Mouse (Mus musculus): Measurements from ENCODE around the gene Rere. TPM values are rescaled to one million over a fixed set of nuclear protein-coding genes. Genes with fewer than 3 reads are reported as not detected.

Gene Rere
- total and polyA plus RNA-seq, 2 experiments from 2014 or later = 18.9 to 31.3 TPM

DNA sequence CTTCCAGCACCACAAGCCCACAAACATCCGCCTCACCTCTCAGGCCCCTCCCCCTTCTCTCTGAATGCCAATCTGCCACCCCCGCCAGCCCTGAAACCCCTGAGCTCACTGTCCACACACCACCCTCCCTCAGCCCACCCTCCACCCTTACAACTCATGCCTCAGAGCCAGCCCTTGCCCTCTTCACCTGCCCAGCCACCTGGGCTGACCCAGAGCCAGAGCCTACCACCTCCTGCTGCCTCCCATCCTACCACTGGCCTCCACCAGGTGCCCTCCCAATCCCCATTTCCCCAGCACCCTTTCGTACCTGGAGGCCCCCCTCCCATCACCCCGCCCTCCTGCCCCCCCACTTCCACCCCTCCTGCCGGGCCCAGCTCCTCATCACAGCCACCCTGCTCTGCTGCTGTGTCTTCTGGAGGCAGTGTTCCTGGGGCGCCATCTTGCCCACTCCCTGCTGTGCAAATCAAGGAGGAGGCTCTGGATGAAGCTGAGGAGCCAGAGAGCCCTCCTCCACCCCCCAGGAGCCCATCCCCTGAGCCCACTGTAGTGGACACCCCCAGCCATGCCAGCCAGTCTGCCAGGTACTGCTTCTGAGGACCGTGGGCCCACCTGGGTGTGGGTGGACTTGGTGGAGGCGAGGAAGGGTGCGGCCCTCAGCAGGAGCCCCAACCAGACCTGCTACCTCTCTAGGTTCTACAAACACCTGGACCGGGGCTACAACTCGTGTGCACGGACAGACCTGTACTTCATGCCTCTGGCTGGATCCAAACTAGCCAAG lies 334.0 kb downstream of the Rere start:
- WGBS = 90% methylated on average over 12 of the region's 12 CpGs
- no peak for TF ChIP-seq CTCF (IDR thresholded peaks at IDR 0.05; ENCODE audit: low read depth)
- ATAC-seq (no peak), DNase-seq (no peak)
- Histone ChIP-seq H3K9me3 (ENCODE audit: low read length) (no peaks in the 10 kb centered on the region), H3K36me3 (ENCODE audit: insufficient read depth) (peaks cover 88% of the 10 kb centered on the region), H3K9ac (no peak overlapping the region), H3K27me3 (ENCODE audit: insufficient read depth, low read length) (no peaks in the 10 kb centered on the region), H3K4me1 (ENCODE audit: insufficient read depth) (no peaks in the 10 kb centered on the region), H3K4me2 (ENCODE audit: low read depth) (no peak overlapping the region), H3K4me3 (ENCODE audit: low read depth, low read length) (no peak overlapping the region), H3K27ac (ENCODE audit: low read depth, low read length) (no peak overlapping the region)

DNA sequence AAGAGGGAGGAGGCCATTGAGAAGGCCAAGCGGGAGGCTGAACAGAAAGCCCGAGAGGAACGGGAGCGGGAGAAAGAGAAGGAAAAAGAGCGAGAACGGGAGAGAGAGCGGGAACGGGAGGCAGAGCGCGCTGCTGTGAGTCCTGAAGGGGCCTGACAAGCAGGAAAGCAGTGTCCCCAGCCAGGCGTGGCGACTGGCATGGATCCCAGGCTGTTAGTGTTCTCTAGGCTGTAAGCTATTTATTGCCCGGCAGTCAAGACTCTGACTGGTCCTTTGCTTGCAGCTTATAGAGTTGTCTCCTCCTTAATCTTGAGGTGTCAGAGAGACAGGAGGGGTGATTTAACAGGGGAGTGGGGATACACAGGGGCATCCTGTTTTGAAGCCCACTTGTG lies 334.6 kb downstream of the Rere start:
- Histone ChIP-seq H3K4me2 (ENCODE audit: low read depth) (no peak overlapping the region), H3K27ac (ENCODE audit: low read depth, low read length) (no peak overlapping the region), H3K36me3 (ENCODE audit: insufficient read depth) (peaks cover 88% of the 10 kb centered on the region), H3K4me1 (ENCODE audit: insufficient read depth) (no peaks in the 10 kb centered on the region), H3K9me3 (ENCODE audit: low read length) (no peaks in the 10 kb centered on the region), H3K9ac (no peak overlapping the region), H3K4me3 (ENCODE audit: low read depth, low read length) (no peak overlapping the region), H3K27me3 (ENCODE audit: insufficient read depth, low read length) (no peaks in the 10 kb centered on the region)
- no peak for TF ChIP-seq CTCF (IDR thresholded peaks at IDR 0.05; ENCODE audit: low read depth)
- DNase-seq (no peak), ATAC-seq (no peak)
- WGBS = 69% methylated on average over 13 of the region's 13 CpGs

DNA sequence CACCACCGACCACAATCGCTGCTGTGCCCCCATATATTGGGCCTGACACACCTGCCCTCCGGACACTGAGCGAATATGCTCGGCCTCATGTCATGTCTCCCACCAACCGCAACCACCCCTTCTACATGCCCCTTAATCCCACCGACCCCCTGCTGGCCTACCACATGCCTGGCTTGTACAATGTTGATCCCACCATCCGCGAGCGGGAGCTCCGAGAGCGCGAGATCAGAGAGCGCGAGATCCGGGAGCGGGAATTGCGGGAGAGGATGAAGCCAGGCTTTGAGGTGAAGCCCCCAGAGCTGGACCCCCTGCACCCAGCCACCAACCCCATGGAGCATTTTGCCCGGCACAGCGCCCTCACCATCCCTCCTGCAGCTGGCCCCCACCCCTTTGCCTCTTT lies 335.4 kb downstream of the Rere start:
- no peak overlapping the region for H3K27ac ChIP-seq (ENCODE audit: low read depth, low read length)
- H3K36me3 ChIP-seq (ENCODE audit: insufficient read depth) = peaks cover 81% of the 10 kb centered on the region
- no peaks in the 10 kb centered on the region for H3K4me1 ChIP-seq (ENCODE audit: insufficient read depth)
- no peak for DNase-seq
- no peak for TF ChIP-seq CTCF (IDR thresholded peaks at IDR 0.05; ENCODE audit: low read depth)
- WGBS = 97% methylated on average over 20 of the region's 20 CpGs
- H3K9me3 ChIP-seq (ENCODE audit: low read length) = no peaks in the 10 kb centered on the region
- no peaks in the 10 kb centered on the region for H3K27me3 ChIP-seq (ENCODE audit: insufficient read depth, low read length)
- no peak for ATAC-seq
- no peak overlapping the region for H3K4me2 ChIP-seq (ENCODE audit: low read depth)
- no peak overlapping the region for H3K9ac ChIP-seq
- no peak overlapping the region for H3K4me3 ChIP-seq (ENCODE audit: low read depth, low read length)

DNA sequence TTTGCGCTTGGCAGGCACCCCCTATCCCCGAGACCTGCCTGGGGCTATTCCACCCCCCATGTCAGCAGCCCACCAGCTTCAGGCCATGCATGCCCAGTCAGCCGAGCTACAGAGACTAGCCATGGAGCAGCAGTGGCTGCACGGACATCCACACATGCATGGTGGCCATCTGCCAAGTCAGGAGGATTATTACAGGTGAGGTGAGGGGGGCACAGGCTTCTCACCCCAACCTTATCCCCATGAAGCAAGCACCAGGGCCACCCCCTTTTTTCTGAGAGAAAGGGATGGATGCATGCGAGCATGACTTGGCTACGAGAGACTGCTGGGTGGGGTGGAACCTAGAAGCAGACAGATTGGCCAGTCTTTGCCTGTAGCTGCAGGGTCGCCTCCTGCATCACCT lies 337.6 kb downstream of the Rere start:
- Histone ChIP-seq H3K27ac (ENCODE audit: low read depth, low read length) (no peak overlapping the region), H3K4me3 (ENCODE audit: low read depth, low read length) (no peak overlapping the region), H3K4me1 (ENCODE audit: insufficient read depth) (no peaks in the 10 kb centered on the region), H3K9me3 (ENCODE audit: low read length) (no peaks in the 10 kb centered on the region), H3K9ac (no peak overlapping the region), H3K27me3 (ENCODE audit: insufficient read depth, low read length) (no peaks in the 10 kb centered on the region), H3K4me2 (ENCODE audit: low read depth) (no peak overlapping the region), H3K36me3 (ENCODE audit: insufficient read depth) (peaks cover 64% of the 10 kb centered on the region)
- ATAC-seq (no peak), DNase-seq (no peak)
- WGBS = 85% methylated on average over 7 of the region's 7 CpGs
- no peak for TF ChIP-seq CTCF (IDR thresholded peaks at IDR 0.05; ENCODE audit: low read depth)

DNA sequence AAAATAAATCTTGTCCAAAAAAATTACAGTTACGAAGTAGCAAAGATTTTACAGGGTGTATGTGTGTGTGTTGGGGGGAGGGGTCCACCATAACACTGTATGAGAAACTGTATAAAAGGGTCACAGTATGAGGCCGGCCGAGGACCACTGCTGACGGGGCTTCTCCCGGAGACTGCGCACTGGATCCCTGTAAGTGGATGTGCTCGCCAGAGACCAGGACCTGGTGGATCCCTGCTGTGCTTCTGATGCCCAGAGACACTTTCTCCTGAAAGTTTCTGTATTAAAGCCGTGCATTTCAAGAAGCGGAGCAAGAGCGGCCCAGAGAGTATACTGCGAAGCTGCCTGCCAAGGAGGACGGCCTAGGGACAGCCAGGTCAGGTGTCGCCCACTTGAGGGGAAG lies 341.2 kb downstream of the Rere start:
- no peak for TF ChIP-seq CTCF (IDR thresholded peaks at IDR 0.05; ENCODE audit: low read depth)
- Histone ChIP-seq H3K27me3 (ENCODE audit: insufficient read depth, low read length) (no peaks in the 10 kb centered on the region), H3K4me1 (ENCODE audit: insufficient read depth) (no peaks in the 10 kb centered on the region), H3K4me2 (ENCODE audit: low read depth) (no peak overlapping the region), H3K36me3 (ENCODE audit: insufficient read depth) (peaks cover 30% of the 10 kb centered on the region), H3K27ac (ENCODE audit: low read depth, low read length) (no peak overlapping the region), H3K9ac (no peak overlapping the region), H3K4me3 (ENCODE audit: low read depth, low read length) (no peak overlapping the region), H3K9me3 (ENCODE audit: low read length) (no peaks in the 10 kb centered on the region)
- 89% methylated on average over 13 of the region's 13 CpGs for WGBS
- DNase-seq (no peak), ATAC-seq (no peak)

DNA sequence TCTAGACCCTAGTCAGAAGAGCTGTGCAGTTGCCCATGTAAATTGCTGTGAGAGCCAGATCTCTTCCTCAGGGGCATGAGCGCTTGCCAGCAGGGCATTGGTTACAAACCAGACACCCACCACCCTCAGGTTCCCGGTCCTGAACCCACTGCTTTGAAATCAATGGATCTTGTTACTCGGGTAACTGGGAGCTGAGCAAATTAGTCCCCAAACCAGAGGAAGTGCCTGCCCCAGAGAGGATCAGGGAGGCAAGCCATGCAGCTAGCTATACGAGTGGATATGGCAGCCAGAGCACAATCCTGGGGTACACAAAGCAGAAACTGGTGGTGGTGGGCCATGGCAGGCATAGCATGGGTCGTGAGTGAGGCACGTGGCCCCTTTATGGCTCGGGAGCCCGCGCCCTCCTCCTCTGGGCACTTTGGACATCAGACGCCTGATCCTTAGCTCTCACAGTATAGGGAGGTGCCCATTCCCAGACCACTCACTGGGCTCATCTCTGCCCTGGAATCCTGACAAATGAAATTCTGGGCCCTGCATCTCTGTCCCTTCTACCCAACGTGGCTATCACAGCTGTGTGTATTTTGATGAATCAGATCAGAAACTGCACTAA lies 342.9 kb downstream of the Rere start:
- ATAC-seq (no peak), DNase-seq (no peak)
- no peak overlapping the region for H3K27ac ChIP-seq (ENCODE audit: low read depth, low read length)
- H3K4me2 ChIP-seq (ENCODE audit: low read depth) = no peak overlapping the region
- H3K9ac ChIP-seq = no peak overlapping the region
- 64% methylated on average over 11 of the region's 11 CpGs for WGBS
- no peak for TF ChIP-seq CTCF (IDR thresholded peaks at IDR 0.05; ENCODE audit: low read depth)
- H3K9me3 ChIP-seq (ENCODE audit: low read length) = no peaks in the 10 kb centered on the region
- H3K4me3 ChIP-seq (ENCODE audit: low read depth, low read length) = no peak overlapping the region
- H3K27me3 ChIP-seq (ENCODE audit: insufficient read depth, low read length) = no peaks in the 10 kb centered on the region
- no peaks in the 10 kb centered on the region for H3K4me1 ChIP-seq (ENCODE audit: insufficient read depth)
- H3K36me3 ChIP-seq (ENCODE audit: insufficient read depth) = peaks cover 17% of the 10 kb centered on the region

DNA sequence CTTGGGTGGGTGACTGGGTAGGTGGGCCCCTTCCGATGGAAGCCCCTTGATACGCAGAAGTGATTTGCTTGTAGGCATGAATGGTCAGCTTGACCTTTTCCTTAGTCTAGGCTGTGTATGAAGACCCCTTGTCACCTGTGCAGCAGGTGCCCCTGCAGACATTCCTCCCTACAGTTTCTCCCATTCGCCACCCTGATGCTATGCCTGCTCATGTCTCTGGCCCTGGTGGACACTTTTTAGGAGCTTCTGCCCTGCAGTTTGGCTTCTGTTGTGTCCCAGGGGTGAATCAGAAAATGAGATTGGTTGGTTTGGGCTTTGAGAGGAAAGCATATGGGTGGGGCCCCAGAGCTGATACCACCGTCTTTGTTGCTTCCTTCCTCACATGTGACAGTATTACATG lies 343.5 kb downstream of the Rere start:
- H3K27me3 ChIP-seq (ENCODE audit: insufficient read depth, low read length) = no peaks in the 10 kb centered on the region
- 81% methylated on average over 4 of the region's 4 CpGs for WGBS

More for the DNA sequence above, 343.5 kb downstream of the Rere start:
- Histone ChIP-seq H3K9me3 (ENCODE audit: low read length) (no peaks in the 10 kb centered on the region), H3K27ac (ENCODE audit: low read depth, low read length) (no peak overlapping the region), H3K36me3 (ENCODE audit: insufficient read depth) (peaks cover 22% of the 10 kb centered on the region), H3K9ac (no peak overlapping the region), H3K4me3 (ENCODE audit: low read depth, low read length) (no peak overlapping the region), H3K4me2 (ENCODE audit: low read depth) (no peak overlapping the region), H3K4me1 (ENCODE audit: insufficient read depth) (no peaks in the 10 kb centered on the region)
- no peak for DNase-seq
- no peak for TF ChIP-seq CTCF (IDR thresholded peaks at IDR 0.05; ENCODE audit: low read depth)
- ATAC-seq = no peak
